Mouse (Mus musculus) cerebellum, adult 2 months (tissue): Measurements from ENCODE around the gene Zmynd10.

Experiments
- CTCF ChIP-seq: fragments of 200-500 bp; IDR thresholded peaks from 2 replicates; pipeline ENCODE4 v1.5.1; 2011; ENCODE audit warnings: low read depth, mild to moderate bottlenecking, control low read depth, low read length, moderate library complexity, borderline replicate concordance; ENCODE audit not compliant: insufficient read depth
- POLR2A ChIP-seq: fragments of 200-500 bp; IDR thresholded peaks from 2 replicates; pipeline ENCODE4 v1.6.1; 2011; ENCODE audit warnings: low read length, control low read depth, borderline replicate concordance; ENCODE audit not compliant: insufficient read depth

- no peak for TF ChIP-seq POLR2A
- no peak for TF ChIP-seq CTCF
These were observed 859 bp downstream of the Zmynd10 start for GRCm38 (mm10) chr9:107547957-107548356.
